Mouse (Mus musculus) fibroblast of lung, adult 2 months (primary cell): Measurements from ENCODE around the gene Rgs12.

ENCODE experiments used
- DNase-seq: peaks from one replicate; pipeline ENCODE4 v3.0.0-alpha.2; 2011; ENCODE audit warnings: low read depth

The Rgs12 gene

DNA sequence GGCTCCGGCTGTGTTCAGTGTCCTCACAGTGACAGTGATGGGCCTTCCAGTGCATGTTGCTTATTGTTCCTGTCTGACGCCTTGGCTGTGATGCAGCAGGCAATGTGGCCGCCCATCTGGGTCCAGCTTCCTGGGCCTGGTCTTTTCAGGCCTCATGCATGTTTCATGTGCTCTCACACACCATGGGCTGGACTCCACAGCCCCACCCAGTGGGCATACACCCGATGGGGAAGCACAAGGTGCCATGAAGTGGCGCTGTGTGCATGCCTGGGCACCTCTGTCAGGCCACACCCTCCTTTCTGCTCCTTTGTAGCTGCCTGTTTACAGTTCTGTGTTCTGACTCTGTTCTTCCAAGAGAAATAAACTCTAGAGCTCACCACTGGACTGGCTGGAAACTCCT is 83.8 kb downstream of the Rgs12 start:
- no peak for DNase-seq

DNA sequence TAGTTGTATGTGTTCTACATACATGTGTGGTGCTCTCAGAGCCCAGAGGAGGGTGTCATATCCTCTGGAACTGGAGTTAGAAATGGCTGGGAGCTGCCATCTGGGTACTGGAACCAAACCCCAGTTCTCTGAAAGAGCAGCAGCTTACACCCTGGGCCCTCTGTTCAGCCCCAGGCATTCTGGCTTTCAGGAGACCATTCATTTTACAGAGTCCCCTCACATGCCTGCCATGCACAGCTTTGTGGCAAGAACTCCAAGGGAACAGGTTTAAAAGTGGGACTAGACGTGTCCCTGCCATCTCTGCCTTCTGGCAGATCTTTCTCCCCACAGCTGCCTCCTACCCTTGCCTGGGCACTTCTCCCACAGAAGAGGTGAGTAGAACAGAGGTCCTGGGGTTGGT is 84.4 kb downstream of the Rgs12 start:
- no peak for DNase-seq

DNA sequence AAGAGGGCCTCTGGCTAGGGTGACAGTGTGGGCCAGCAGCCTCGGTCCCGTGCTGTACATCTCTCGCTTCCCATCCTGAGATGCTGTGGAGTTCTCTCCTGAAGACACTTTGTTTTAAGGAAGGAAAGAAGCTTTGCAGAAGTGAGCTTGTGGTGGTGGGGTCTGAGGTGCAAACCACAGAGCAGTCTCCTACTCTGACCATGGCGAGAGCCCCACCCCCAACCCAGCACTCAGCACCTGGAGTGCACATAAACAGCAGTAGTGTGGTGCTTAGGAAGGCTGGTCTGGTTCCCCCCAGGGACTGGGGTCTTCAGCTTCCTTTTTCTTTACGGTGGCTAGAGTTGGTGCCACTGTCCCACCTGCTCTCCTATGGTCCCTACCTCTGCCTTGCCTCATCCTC is 85.9 kb downstream of the Rgs12 start:
- DNase-seq: no peak

DNA sequence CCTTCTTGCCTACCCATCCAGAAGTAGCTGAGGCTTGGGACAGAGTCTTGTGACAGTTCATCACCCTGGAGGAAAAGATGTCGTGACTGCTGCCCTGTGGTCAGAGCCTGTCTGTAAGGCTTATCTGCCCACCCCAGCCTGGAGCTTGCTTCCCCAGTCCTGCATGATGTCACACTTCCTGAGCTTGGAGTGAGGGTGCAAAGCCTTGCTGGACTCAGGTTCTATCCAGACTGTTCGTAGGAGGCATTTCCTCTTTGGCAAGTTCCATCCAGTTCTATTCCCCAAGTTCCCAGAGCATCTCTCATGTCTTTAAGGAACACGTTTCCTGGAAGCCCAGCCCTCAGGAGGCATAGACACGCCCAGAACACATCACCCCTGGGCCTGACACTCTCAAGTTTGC is 86.5 kb downstream of the Rgs12 start:
- no peak for DNase-seq

DNA sequence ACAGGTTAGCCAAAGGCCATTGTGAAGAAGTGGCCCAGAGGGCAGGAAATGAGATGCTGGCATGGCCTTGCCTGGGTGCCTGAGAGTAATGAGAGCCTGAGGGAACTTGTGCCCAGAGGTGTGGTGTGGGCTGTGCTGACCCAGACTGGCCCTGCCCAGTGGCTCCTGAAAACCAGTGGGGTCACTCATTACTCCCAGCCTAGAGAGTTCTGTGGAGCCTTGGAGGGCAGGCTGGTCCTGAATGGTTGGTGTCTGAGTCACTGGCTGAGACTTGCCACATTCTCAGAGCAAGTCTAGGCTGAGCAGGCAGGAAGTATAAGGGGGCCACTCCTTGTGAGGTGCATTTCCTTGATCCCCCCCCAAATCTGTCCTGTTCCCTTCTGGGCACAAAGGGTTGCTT is 88.2 kb downstream of the Rgs12 start:
- DNase-seq: peak; percentile 71

DNA sequence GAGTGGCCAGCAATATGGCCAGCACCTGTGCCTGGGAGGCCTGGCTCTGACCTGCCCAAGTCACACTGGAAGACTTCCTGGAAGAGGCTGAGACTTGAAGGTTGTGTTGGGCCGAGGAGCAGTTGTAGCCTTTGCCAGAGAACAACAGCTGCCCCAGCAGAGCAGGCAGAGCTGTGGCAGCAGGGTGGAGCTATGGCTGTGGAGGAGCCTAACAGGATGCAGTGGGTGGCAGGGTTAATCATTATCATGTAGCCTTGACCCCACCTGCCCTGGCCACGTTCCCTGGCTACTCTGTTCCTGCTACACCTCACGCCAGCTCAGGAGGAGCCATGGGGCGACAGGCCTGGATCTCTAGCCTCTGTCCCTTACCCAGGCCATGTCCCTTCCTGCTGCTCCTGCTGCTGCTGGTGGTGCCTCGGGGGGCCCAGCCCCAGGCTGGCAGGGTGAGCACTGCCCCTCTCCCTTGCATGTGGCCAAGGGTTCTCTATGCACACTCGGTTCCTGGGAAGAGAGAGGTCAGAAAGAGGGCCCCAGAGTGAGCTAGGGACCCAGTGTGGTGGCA is 92.1 kb downstream of the Rgs12 start, which contains the start of gene Hgfac:
Hgfac (plus strand) TSS at position 242 of the 562 bp plus-strand sequence.
- DNase-seq: no peak

DNA sequence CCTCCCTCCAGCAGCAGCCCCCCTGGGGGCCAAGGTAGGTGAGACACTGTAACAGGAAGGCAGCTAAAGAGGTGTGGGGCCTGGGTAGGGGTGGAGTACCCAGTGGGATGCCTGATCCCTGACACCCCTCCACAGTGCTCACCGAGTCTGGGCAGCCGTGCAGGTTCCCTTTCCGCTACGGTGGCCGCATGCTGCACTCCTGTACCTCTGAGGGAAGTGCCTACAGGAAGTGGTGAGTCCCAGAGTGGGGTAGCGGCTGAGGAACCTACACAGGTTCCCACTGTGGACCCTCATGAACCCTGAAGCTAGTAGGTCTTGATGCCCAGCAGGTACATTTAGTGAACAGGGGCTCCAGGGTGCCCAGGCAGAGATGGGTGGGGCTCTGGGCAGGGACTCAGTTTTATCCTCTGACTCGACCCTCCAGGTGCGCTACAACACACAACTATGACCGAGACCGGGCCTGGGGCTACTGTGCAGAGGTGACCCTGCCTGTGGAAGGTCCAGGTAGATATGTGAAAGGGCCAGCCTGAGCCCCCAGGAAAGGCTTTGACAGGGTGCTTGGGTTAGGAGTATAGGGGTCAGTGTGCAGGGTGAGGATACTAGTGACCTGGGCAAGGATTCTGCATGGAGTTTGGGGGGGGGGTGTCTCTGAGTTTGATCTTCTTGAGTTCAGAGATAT is 93.3 kb downstream of the Rgs12 start:
- DNase-seq: no peak

DNA sequence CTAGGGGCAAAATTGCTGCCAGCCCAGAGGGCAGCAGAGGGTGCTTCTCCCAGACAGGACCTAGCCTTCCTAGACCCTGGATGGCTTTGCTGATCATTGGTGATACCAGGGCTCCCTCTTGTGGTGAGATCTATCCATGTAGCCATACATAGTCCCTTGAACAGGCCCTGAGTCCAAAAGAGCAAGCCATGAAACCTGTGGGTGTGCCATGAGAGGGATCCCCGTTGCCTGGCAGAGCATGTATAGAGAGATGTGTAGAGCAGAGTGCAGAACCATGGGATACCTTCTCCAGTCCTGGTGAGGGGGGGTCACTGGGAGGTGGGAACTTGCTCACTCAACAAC is 93.8 kb downstream of the Rgs12 start:
- DNase-seq: peak; percentile 51

DNA sequence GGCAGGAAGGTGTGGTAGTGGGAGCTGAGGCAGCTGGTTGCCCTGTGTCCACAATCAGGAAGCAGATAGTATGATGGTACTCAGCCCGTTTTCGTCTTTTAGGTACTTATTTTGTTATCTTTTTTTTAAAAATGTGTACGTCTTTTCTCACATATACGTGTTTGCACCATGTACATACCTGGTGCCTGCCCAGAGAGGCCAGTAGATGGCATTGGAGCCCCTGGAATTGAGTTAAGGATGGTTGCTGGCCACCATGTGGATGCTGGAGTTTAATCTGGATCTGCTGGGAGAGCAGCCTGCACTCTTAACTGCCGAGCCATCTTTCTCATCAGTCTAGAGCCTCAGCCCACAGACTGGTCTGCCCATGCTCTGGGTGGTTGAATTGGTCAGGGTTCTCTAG is 101.3 kb downstream of the Rgs12 start:
- no peak for DNase-seq

DNA sequence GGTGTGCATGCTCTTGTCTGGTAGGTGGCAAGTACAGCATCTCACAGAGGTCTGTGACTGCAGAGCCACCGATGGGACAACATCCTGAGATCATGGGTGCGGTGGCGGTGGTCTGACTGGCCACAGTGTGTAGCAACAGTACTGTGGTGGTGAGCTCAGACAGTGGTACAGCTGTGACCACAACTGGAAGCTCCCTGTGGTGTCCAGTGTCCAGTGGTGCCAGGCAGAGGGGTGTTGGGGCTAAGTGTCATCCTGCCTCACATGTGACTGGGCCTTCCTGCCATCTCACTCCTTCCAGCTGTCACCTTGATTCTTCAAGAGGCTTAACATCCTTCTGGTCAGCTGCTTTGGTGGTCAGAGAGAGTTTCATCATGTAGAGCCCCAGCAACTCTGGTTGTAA is 105.4 kb downstream of the Rgs12 start:
- DNase-seq: no peak

DNA sequence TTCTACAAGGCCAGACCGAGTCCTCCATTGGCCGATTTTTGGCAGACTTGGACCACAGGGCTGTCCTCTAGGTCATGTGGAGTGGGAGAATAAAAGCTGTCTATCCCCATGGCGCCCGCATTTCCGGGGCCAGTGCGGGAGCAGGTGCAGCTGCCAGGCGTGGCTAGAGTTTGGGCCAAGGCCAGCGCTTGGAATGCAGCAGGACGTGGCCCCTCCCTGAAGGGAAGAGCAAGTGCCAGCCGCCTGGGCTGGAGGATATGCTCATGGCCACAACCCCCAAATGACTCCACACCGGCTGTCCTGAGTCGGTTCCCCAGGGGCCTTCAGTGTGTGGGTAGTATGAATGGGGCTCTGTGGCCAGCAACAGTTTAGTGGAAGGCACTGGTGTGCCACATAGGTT is 105.8 kb downstream of the Rgs12 start:
- no peak for DNase-seq

DNA sequence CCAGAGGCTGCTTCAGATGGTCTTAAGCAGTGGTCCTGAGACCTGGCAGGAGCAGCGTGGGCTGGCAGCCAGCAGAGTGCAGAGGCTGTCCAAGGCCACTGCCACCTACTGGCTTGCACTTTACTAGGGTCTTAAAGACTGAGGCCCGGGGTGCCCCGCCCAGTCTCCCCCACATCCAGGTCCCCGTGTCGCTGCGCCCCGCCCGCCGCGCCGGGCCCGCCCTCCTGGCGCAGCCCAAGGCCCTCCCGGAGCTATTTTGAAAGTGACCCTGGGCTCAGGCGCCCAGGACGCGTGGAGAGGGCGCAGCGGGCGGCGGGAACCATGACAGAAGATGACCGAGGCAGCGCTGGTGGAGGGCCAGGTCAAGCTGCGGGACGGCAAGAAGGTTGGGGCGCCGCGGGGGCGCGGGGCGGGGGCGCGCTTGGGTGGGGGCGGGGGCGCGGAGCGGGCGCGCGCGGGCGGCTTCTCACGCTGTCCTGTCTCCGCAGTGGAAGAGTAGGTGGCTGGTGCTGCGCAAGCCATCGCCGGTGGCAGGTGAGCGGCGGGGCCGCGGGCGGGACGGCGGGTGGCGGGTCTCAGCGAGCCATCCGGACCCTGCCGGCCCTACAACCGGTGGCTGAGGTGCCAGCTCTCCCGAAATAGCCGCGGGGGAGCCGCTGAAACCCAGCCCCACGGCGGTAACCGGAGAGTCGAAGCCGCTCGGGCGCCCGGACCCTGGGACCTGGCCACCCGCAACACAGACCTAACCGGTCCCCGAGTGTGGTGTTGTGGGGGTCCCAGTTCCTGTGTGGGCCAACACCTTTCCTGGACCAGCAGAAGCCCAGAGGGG is 107.6 kb downstream of the Rgs12 start, which contains the start of gene Dok7:
Dok7 (plus strand) TSS at position 163 of the 829 bp plus-strand sequence.
- DNase-seq: no peak

DNA sequence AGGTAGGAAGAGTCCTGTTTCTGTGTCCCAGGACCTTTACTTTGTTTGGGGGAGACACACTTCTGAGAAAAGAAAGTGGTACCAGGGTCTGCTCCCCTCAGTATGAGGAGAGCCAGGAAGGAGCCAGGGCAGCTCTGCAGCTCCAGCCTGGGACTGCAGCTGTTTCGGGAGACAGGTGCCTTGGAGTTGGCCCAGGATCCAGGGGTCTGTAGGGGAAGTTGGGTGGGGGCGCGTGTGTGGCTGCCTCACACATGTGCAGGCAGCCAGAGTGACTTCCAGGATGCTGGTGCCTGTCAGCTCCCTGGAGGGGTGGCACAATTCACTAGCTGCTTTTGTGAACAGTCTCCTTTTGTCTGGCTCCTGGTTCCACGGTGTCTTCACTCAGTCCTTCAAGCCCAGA is 108.3 kb downstream of the Rgs12 start:
- DNase-seq: no peak

DNA sequence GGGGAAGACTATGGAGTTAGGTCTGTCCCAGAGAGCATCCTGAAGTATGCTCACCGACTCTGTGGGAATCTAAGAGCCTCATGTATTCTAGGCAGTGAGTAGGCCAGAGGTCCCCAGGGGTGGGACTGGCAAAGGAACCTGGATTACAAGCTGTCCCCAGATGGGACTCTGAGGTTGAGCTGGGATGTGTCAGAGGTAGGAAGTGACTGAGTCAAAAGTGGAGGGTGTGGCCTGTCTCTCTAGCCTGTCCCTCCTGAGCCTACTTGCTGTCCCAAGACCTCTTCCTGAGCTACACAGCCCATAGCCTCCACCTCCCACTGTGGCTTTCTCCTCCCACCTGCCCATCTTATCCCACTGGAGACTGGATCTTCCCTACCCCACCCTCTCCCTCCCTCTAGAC is 109.0 kb downstream of the Rgs12 start:
- no peak for DNase-seq

DNA sequence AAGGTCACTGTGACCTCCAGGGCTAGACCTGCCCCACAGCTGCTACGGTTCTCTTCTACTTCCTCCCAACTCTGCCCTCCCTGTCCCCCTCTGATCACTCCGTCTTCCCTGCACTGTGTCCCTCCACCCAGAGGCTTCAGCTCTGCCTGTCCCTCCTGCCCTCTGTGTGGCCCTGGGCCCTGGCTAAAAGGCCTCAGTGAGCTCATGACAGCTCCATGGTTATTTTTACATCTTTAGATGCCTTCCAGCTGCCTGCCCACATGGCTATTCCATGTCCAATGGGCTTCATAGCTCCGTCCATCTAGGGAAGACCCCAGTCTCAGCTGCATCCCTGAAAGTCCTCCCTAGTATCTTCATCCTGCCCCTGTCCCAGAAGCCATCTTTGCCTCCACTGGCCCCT is 110.9 kb downstream of the Rgs12 start:
- DNase-seq: no peak

DNA sequence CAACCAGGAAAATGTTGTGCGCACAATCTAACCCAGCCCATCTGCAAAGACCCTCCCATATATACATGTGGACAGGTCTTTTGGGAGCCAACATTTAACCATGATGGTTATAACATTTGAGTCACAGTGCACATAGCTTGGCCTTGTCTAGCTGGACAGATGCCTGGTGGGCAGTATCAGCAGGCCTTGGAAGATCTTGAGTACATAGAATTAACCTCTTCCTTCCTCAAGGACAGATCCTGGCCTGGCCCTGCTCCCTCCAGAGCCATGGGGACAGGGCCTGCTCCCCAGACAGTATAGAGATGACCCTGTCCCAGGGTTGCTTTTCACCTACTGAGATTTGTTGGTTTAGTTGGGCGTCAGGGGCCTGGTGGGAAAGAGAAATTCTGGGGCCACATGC is 120.6 kb downstream of the Rgs12 start:
- no peak for DNase-seq

DNA sequence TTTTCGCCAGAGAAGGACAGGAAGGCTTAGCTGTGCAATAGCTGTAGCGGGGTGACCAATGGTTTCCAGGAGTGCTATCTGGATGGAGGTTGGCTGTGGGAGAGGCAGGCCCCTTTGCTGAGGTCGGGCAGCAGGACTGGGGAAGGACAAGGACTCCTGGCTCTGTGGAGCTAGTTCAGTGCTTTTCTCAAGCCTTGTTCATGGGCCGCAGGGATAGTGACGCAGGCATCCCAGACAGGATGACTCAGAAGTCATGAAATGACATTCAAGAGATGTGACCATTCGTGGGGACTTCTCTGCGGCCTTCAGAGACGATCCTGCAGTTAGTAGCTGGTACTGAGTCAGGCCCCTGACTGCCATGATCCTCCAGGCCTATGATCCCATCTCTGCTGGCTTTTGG is 121.1 kb downstream of the Rgs12 start:
- DNase-seq: no peak

DNA sequence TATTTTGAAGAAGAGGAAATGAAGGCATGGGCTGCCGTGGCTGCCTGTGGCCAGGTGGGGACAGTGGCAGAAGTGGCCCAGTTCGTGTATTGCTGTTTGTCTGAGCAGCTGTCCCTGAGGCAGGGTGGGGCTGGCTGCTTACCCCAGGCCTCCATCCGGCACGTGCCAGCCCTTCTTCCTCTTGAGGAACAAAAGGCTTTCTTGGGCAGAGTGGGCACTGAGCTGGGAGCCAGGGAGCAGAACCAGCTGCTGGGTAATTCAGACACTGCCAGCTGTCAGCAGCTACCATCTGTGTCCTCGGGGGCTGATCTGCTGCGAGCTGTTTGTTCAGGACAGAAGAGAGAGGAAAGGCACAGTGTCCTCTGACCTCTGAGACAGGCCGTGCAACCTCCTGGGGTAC is 121.7 kb downstream of the Rgs12 start:
- DNase-seq: no peak

DNA sequence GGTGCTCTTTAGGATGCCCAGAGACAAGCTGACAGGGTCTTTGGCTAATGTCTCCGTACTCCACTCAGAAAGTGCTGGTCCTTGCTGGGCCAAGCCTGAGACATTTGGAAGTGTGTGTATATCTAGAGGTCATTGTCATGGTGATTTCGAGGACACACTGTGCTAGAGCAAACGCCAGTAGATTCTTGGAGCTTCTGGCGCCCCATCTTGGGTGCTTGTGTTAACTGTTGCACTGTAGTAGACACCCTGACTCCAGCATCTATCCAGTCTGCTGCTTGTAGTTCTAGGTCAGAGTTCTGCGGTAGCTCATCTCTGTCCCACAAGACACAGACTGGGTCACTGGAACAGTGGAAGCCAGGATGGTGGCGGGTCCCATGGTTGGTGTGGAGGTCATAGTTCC is 122.6 kb downstream of the Rgs12 start:
- DNase-seq: no peak

DNA sequence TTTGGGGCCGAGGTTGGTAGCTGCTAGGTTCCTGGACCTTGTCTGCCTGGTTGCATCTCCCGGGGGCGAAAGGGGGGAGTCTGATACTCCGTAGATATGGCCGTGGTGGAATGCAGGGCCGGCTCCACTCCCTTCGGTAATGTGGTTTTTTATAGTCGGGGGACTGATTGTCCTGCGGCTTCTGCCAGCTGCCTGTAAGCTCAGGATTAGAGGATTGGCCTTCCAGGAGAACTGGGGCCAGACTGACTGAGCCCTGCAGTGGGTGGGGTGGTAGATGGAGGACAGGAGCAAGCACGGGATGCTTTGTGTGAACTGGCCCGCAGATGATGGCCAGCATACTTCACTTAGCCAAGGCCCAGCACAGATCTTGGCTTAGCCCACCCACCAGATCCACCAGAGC is 124.0 kb downstream of the Rgs12 start:
- DNase-seq: no peak

DNA sequence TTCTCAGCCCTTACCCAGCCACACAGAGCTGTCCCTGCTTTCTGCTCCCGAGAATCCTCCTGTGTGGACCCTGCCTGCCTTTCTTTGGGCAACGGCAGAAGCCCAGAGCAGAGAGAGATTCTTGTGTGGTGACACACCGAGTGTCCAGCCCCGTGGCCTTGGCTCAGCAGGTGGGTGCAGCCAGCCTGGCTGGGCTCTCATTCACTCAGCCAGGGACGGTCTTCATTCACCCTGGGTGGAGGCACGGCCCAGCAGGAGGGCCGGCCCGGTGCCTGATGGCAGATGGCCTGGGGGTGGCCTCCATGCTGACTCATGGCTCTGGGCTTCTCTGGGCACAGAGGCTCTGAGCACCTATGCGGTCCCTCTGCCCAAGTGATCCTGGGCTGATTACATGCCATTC is 124.7 kb downstream of the Rgs12 start:
- DNase-seq: peak; percentile 9

DNA sequence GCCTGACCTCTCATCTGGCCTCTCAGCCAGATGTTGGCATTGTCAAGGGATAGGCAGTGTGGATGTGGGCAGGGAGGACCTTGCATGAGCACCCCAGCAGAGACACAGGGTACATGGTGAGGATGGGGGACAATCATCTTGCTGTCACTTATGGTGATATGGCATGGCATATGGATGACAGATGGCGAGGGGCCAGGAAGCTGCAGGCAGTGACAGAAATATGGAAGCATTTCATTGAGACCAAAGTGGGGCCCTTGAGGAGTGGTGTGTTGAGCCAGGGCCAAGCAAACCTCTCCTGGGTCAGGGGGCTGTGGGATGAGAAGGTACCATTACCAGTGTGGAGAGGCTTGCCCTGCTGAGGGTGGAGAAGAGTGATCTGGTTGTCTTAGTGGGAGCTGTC is 127.1 kb downstream of the Rgs12 start:
- no peak for DNase-seq

DNA sequence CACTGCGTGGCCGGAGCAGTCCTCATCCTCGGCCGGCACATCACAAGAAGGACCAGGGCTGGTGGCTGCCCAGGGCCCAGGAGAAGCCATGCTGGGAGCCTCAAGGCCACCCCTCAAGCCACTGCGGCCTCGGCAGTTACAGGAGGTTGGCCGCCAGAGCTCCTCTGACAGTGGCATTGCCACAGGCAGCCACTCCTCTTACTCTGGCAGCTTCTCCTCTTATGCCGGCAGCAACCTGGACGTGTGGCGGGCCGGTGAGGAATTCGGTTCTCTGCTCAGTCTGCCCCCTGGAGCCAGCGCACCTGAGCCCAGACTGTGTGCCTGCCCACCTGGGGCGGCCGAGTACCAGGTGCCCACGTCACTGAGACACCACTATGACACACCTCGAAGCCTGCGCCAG is 129.9 kb downstream of the Rgs12 start:
- no peak for DNase-seq
